Mouse (Mus musculus) limb, embryonic 14.5 days (tissue): ENCODE results near the gene Ftsj3. TPM values are rescaled to one million over a fixed set of nuclear protein-coding genes. Genes with fewer than 3 reads are reported as not detected.

ENCODE experiments used
- ATAC-seq: fragments of 200-750 bp; cut with Nextera tagmentation; 2 replicates; pipeline ENCODE4 v1.8.0; 2017; ENCODE audit warnings: low read depth, moderate number of reproducible peaks, moderate TSS enrichment; ENCODE audit not compliant: low FRiP score
- DNase-seq: peaks from one replicate; pipeline ENCODE4 v3.0.0-alpha.2; 2015; ENCODE audit warnings: low spot score
- H3K27ac ChIP-seq: fragments of 300-500 bp; sonication (generic); replicated peaks from 2 replicates; pipeline ENCODE4 v1.5.1; 2014; ENCODE audit warnings: low read depth, mild to moderate bottlenecking, low read length, moderate library complexity, mixed read lengths
- H3K27me3 ChIP-seq: fragments of 300-500 bp; sonication (generic); 2 replicates; pipeline ENCODE4 v1.6.1; 2014; ENCODE audit warnings: low read length, mixed read lengths; ENCODE audit not compliant: control insufficient read depth, insufficient read depth
- H3K36me3 ChIP-seq: fragments of 300-500 bp; sonication (generic); 2 replicates; pipeline ENCODE4 v1.6.1; 2014; ENCODE audit warnings: mild to moderate bottlenecking, low read length, moderate library complexity, mixed read lengths; ENCODE audit not compliant: control insufficient read depth, insufficient read depth
- H3K4me1 ChIP-seq: fragments of 300-500 bp; sonication (generic); 2 replicates; pipeline ENCODE4 v1.6.1; 2014; ENCODE audit warnings: antibody characterized with exemption, low read length, mixed read lengths; ENCODE audit not compliant: control insufficient read depth, insufficient read depth
- H3K4me2 ChIP-seq: fragments of 300-500 bp; sonication (generic); replicated peaks from 2 replicates; pipeline ENCODE4 v1.6.1; 2014; ENCODE audit warnings: low read depth, mild to moderate bottlenecking, low read length, moderate library complexity; ENCODE audit not compliant: severe bottlenecking
- H3K4me3 ChIP-seq: fragments of 300-500 bp; sonication (generic); replicated peaks from 2 replicates; pipeline ENCODE4 v1.5.1; 2014; ENCODE audit warnings: low read length
- H3K9ac ChIP-seq: fragments of 300-500 bp; sonication (generic); 2 replicates; pipeline ENCODE4 v1.6.1; 2014; ENCODE audit warnings: mild to moderate bottlenecking, low read depth, low read length, moderate library complexity; ENCODE audit not compliant: severe bottlenecking
- H3K9me3 ChIP-seq: fragments of 300-500 bp; sonication (generic); 2 replicates; pipeline ENCODE4 v1.6.1; 2016; ENCODE audit warnings: low read length; ENCODE audit not compliant: control insufficient read depth
- POLR2A ChIP-seq: fragments of 200-500 bp; IDR thresholded peaks from 2 replicates; pipeline ENCODE4 v1.8.0; 2012; ENCODE audit warnings: inconsistent platforms, mild to moderate bottlenecking, moderate library complexity, borderline replicate concordance; ENCODE audit not compliant: insufficient read depth, insufficient read length; ENCODE audit errors: extremely low read depth
- WGBS: fragments of 180-500 bp; shearing (Covaris S2); extraction: QIAGEN DNeasy Blood & Tissue Kit; methylation state at CpG from one replicate; pipeline ENCODE4 v1.1.7; 2014; 5-methylcytosine and 5-hydroxymethylcytosine counted together
- polyA plus RNA-seq, 2 experiments: library from polyadenylated mRNA; depleted of rRNA in 1 of 2; stranded (reverse) in 1 of 2; unstranded in 1 of 2; fragments of >200 nt; fragmentation: Nextera tagmentation in 1 of 2; extraction: Ambion mirVana in 1 of 2; gene quantifications; 2 replicates each; pipeline versions ENCODE4 v1.2.1 to v1.2.3; 2012 to 2014

Ftsj3 gene
- polyA plus RNA-seq, 2 experiments = 43.8 to 54.6 TPM

GRCm38 (mm10) chr11:106273311-106273684, 17.4 kb upstream of the Ftsj3 start:
- Histone ChIP-seq H3K4me3 (peak overlapping the region; percentile 98), H3K4me1 (peaks cover 39% of the 10 kb centered on the region), H3K4me2 (peak overlapping the region; percentile 79), H3K9me3 (no peaks in the 10 kb centered on the region), H3K27ac (peak overlapping the region; percentile 86), H3K36me3 (no peaks in the 10 kb centered on the region; the same call in 1 of the 2 replicates), H3K9ac (peak overlapping the region; percentile 64), H3K27me3 (no peaks in the 10 kb centered on the region)
- no peak for DNase-seq
- WGBS = 7% methylated on average over 16 of the region's 16 CpGs
- ATAC-seq = no peak
- no peak for TF ChIP-seq POLR2A

- under 1% methylated on average over 63 of the region's 72 CpGs for WGBS
These were observed 16.9 kb upstream of the Ftsj3 start, which contains the start of gene Smarcd2 for GRCm38 (mm10) chr11:106272644-106273310. Smarcd2 (minus strand) TSS chr11:106272972.

GRCm38 (mm10) chr11:106271794-106272643, 16.1 kb upstream of the Ftsj3 start:
- TF ChIP-seq POLR2A = no peak
- peak overlapping the region; percentile 99 for H3K9ac ChIP-seq
- H3K27me3 ChIP-seq = no peaks in the 10 kb centered on the region
- peak overlapping the region; percentile 98 for H3K4me3 ChIP-seq
- peak overlapping the region; percentile 79 for H3K4me2 ChIP-seq
- under 1% methylated on average over 40 of the region's 41 CpGs for WGBS
- no peaks in the 10 kb centered on the region for H3K9me3 ChIP-seq
- DNase-seq (no peak), ATAC-seq (no peak)
- peaks cover 3% of the 10 kb centered on the region; the same call in 1 of the 2 replicates for H3K36me3 ChIP-seq
- H3K27ac ChIP-seq = peak overlapping the region; percentile 95
- H3K4me1 ChIP-seq = peaks cover 52% of the 10 kb centered on the region

More at GRCm38 (mm10) chr11:106272644-106273310, 16.9 kb upstream of the Ftsj3 start, which contains the start of gene Smarcd2:
- Histone ChIP-seq H3K36me3 (no peaks in the 10 kb centered on the region; the same call in 1 of the 2 replicates), H3K27ac (peak within 1 kb of the TSS; percentile 95), H3K4me1 (peaks cover 45% of the 10 kb centered on the region), H3K9me3 (no peaks in the 10 kb centered on the region), H3K4me2 (peak within 1 kb of the TSS; percentile 79), H3K9ac (peak within 1 kb of the TSS; percentile 99), H3K4me3 (peak within 1 kb of the TSS; percentile 98), H3K27me3 (no peaks in the 10 kb centered on the region)
- peak; percentile 66; the same call in 1 of the 2 replicates for TF ChIP-seq POLR2A
- DNase-seq (peak; percentile 98), ATAC-seq (peak; percentile 92)

- peaks cover 54% of the 10 kb centered on the region for H3K4me1 ChIP-seq
- peaks cover 10% of the 10 kb centered on the region for H3K36me3 ChIP-seq
- DNase-seq = no peak
- H3K9ac ChIP-seq = peak overlapping the region; percentile 99
- no peak for TF ChIP-seq POLR2A
- H3K27me3 ChIP-seq = no peaks in the 10 kb centered on the region
- 22% methylated on average over 5 of the region's 5 CpGs for WGBS
- H3K4me2 ChIP-seq = peak overlapping the region; percentile 79
- H3K27ac ChIP-seq = 0 out of 2 replicates have a peak overlapping the region, but pooled peaks have one; percentile 9
- H3K9me3 ChIP-seq = no peaks in the 10 kb centered on the region
- ATAC-seq = no peak
- peak overlapping the region; percentile 98 for H3K4me3 ChIP-seq
These were observed 15.4 kb upstream of the Ftsj3 start for GRCm38 (mm10) chr11:106271131-106271793.

- peaks cover 49% of the 10 kb centered on the region for H3K4me1 ChIP-seq
- H3K36me3 ChIP-seq = peaks cover 33% of the 10 kb centered on the region
- ATAC-seq = no peak
- H3K27me3 ChIP-seq = no peaks in the 10 kb centered on the region
- no peaks in the 10 kb centered on the region for H3K9me3 ChIP-seq
- peak overlapping the region; percentile 34; the same call in 1 of the 2 replicates for H3K9ac ChIP-seq
- peak; percentile 42 for DNase-seq
- no peak for TF ChIP-seq POLR2A
- peak overlapping the region; percentile 25 for H3K4me3 ChIP-seq
- peak overlapping the region; percentile 68 for H3K27ac ChIP-seq
- WGBS = 2% methylated on average over 3 of the region's 3 CpGs
- peak overlapping the region; percentile 42 for H3K4me2 ChIP-seq
These were observed 13.2 kb upstream of the Ftsj3 start for GRCm38 (mm10) chr11:106269060-106269431.
